Mouse (Mus musculus) lung, adult 2 months (tissue): ENCODE results near the gene Iyd.

Experiments used
- CTCF ChIP-seq: fragments of 200-500 bp; IDR thresholded peaks from 2 replicates; pipeline ENCODE4 v1.5.1; 2011; ENCODE audit warnings: mild to moderate bottlenecking, low read length, control low read depth; ENCODE audit not compliant: insufficient read depth
- POLR2A ChIP-seq: fragments of 200-500 bp; IDR thresholded peaks from 2 replicates; pipeline ENCODE4 v1.6.1; 2011; ENCODE audit warnings: low read depth, mild to moderate bottlenecking, control low read depth, low read length, borderline replicate concordance; ENCODE audit errors: extremely low read depth

- TF ChIP-seq POLR2A, result no peak
- no peak for TF ChIP-seq CTCF
Measured at GRCm38 (mm10) chr10:3556538-3556937, 16.5 kb downstream of the Iyd start.
